Mouse (Mus musculus) megakaryocyte progenitor cell, adult 5-6 weeks (primary cell): Measurements from ENCODE around the gene Idh3b. TPM values are rescaled to one million over a fixed set of nuclear protein-coding genes. Genes with fewer than 3 reads are reported as not detected.

Source experiments
- ATAC-seq: replicated peaks from 2 replicates; pipeline ENCODE4 v1.8.0; 2016; ENCODE audit warnings: mild to moderate bottlenecking, moderate TSS enrichment, inconsistent platforms; ENCODE audit not compliant: poor library complexity
- total RNA-seq, 2 experiments: library from RNA; stranded (forward) in 1 of 2; stranded (reverse) in 1 of 2; fragments of 157-497, 149-512 nt in 1 of 2; fragments of 200-1000 nt in 1 of 2; gene quantifications; 2 replicates each; pipeline versions ENCODE4 v1.2.3 to v1.2.4; 2015 to 2017

Gene Idh3b
- total RNA-seq (2015), result 160 and 172 TPM in 2 replicates
- 108 and 165 TPM in 2 replicates for total RNA-seq (2017)

DNA sequence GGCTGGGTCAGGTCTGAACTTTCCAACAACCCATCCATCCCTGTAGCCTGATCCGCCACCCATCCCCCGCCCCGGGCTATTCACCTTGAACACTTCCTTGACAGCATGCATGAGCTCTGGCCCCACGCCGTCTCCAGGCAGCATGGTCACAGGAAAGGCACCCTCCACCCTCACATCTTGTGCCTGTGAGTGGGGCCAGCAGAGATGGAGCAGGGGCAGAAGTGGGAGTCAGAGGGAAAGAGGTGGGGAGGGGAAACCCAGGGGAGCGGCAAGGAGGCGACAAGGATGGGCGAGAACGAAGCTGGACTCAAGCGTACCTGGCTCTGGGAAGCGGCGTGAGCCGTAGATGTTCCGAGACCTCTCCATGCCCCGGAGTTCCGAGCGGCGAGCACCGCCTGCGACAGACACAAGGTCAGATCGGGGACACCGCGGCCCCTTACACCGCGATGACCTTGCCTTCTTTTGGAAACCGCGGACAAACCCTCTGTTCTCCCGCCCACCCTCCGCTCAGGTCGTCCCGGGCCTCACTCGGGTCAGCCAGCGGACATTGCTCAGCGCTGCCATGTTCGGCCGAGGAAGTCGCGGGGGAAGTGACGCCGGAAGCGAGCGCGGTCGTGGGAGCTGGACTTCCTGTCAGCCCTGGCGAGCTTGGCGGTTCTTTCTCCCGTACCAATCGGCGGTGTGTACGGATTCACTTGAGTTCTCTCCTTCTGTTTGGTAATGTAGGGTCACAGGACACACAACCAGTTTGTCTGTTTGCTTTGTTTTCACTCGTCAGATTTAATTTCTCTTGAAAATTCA is at the start of gene Idh3b:
TSS of gene Idh3b (minus strand) at position 694 of the 801 bp plus-strand sequence.
- peak; percentile 85 for ATAC-seq

DNA sequence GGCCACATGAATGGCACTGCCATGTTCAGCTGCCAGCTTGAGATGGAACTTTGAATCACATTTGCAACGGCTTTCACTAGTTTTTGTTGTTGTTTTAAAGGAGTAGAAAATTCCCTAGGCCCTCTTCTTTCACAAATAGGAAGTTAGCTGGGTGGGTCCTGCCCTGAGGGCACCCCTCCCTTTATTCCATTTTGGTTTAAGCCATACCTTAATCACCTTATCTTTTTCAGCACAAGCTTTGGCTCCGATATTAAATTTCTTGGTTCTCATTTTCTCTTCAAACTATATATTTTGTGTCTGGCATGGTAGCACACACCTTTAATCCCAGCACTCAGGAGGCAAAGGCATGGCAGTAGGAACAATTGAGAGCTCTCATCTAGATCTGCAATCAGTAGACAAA is 45.2 kb upstream of the Idh3b start:
- ATAC-seq, result no peak

DNA sequence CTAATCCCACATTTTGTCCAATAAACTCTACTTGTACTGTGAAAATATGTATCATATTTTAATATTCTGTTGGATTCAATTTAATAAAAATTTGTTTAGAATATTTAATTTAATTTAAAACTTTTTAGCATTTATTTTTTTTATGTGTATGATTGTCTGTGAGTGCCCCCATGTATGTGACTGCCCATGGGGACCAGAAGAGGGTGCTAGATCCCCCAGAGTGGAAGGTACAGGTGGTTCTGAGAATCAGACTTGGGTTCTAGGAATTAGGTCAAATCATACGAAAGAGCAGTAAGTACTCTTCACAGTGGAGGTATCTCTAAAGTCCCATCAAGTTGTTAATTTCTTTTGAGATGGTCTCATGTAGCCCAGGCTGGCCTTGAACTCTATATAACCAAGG is 42.7 kb upstream of the Idh3b start:
- no peak for ATAC-seq

DNA sequence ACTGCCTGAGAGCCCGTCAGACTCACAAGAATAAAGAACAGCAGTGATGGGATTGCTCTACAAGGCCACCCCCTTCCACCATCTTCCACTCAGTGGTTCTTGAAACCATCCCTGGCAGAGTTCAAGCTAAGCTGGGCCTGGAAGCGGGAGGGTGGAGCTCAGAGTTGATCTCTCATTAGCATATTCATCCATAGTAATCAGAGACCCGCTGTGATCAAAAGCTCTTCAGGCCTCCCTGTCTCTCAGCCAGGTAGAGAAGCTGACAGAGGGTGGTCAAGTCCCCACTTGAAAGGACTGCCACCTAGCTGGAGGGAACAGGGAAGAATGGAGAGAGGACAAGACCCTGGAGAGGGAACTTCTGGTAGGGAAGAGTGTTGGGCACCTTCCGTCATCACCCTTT is 18.7 kb upstream of the Idh3b start:
- ATAC-seq, result no peak

DNA sequence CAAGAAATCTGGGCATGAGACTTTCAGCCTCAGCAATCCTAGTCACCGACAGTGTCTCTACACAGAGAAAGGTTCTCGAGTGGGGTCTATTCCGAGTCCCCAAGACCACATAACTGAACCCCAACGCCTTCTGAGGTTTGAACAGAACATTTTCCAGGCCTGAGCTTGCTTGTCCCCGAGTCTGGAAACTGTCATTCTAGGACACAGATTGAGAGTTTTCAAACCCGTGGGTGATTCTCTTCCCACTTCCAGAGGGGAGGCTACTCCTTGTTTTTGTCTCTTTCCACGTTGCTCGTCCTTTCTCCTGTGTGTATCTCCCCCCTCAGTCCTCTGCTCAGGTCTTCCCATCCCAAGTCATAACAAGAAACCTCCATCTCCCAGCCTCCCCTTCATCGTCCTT is 13.2 kb upstream of the Idh3b start:
- ATAC-seq, result no peak

DNA sequence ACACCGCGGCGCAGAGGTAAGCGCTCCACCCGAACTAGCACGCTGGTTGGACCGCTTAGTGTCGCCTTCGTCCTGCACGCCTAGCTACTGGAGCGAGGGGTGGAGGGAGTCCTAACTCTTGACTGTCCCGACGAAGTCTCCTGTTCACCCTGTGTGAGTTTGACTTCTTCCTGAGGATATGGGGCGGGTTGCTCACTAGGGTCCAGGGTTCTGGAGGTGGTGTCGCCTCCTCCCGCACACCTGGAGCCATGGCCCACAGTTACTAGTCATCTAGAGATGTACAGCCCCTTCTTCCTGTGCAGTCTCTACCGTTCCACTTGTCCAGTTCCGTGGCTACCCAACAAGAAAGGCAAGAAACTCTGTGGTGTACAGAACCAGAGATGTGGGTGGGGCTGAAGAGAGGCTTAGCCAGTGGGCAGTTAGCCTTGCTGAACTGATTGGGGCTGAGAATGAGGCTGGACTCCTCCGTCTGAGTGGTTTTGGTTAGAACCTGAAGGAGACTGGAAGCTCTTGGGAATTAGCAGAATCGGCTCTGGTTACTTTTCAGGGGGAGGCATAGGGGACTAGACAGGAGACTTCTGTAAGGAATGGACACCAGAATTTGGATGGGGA is 11.9 kb upstream of the Idh3b start:
- no peak for ATAC-seq

DNA sequence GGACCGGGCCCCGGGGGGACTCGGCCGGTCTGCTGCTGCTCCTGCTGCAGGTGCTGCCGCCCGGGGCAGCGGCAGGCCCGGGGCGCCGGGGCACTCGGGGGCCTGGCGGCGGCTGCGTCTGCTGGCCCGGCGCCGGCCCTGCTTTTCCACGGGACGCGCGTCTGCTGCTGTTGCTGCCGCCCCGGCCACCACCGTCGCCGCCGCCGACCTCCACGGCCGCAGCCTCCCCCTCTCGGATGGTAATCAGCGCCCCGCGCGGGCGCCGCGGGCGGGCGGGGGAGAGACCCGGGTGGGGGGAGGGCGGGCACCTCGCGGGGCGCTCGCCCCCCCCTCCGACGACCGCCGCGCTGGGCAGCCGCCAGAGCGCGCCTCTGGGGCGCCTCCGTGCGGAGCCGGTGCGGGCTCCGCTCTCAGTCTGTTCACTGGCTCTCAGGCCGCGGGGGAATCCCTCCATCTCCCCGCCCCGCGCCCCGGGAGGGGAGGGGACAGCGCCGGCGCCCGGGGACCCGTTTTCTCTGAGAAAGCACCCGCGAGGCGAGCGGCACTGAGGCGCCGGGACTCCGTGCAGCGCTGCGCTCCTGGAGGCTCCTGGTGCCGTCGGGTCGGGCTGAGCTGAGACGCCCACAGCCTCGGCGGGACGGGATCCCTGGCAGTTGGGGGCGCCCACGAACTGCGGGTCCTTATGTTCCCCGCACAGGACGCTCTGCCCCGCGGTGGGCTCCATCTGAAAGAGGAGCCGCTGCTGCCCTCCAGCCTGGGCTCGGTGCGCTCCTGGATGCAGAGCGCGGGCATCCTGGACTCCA is 11.2 kb upstream of the Idh3b start:
- no peak for ATAC-seq

DNA sequence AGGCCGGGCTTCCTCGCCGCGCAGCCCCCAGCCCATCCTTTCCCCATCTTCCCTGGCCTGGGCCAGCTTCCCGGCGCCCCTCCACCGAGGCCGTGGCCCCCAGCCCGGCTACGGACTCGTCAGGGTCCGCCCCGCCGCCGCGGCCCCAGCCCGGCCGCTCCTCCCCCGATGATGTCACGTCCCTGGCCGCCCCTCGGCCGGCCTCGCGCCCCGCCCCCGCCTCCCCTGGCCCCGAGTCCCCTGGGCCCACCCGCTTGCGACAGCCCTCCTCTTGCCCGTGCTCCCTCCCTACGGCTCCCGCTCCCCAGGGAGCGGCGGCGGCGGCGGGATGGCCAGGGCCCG is 10.6 kb upstream of the Idh3b start, which contains the start of gene Ebf4:
TSS of gene Ebf4 (plus strand) at position 234 of the 342 bp plus-strand sequence.
- ATAC-seq, result no peak

DNA sequence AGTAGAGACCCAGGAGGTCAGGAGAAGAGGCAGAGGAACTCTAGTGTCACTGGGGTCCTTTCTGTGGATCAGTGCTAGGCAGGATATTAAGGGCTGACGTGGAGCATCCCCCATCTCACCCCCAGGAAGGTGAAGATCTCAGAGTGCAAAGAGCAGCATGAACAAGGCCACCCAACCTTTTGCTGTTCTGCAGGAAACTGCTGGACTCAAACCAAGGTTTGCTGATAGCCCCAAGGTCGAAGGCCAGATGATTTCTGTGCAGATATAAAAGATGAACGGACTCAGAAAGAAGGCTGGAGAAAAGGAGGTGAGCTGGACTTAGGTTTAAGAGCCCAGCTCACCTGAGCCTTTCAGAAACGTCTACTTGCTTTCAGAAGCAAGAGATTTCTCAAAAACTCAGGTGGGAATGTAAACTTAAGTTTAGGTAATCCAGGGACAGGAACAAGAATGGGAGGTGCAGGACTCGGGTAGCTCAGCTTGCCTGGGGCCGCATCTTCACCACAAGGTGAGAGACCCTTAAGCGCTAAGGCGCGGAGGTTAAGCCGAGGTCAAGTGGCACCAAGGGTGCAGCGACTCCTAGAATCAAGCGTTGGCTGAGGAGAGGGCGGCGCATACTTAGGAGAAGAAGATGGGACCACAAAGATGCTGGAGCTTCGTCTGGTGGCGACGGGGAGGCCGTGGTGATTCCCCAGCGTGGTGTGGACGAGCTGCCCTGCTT is 10.0 kb upstream of the Idh3b start:
- ATAC-seq, result no peak

DNA sequence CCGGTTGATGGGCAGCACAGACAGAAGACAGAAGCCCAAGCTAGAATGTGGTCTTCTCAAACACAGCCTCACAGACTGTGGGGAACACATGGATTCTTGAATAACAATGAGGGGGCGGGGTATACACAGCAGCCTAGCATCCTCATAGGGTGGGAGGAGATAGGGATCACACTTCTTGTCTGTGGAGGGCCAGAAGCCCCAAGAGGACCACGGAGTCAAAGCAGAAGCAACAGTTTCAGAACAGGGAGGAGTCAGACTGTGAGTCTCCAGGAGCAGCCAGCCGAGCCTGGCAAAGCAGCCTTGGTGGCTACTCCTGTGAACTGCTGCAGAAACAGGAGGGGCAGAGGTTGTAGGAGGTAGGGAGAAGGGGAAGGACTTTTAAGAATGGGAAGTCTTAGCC is 9.1 kb upstream of the Idh3b start:
- ATAC-seq, result peak; percentile 42

DNA sequence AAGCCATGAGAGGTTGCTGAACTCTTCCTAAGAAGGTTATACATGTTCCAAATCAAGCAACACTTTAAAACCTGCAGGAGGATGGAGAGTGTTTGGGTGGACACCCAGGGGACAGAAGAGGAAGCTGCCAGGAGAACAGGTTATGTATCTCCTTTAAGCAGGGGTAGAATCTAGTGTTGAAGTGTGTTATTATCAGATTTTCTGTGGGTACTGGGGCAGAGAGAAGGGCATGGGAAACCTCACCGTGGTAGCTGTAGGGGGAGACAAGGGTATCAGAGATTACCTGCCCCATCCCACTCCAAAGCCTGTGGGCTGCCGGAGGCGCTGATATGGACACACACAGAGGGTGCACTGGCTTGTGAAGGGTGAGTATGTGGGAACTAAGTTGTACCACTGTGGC is 8.7 kb upstream of the Idh3b start:
- ATAC-seq, result peak; percentile 7

DNA sequence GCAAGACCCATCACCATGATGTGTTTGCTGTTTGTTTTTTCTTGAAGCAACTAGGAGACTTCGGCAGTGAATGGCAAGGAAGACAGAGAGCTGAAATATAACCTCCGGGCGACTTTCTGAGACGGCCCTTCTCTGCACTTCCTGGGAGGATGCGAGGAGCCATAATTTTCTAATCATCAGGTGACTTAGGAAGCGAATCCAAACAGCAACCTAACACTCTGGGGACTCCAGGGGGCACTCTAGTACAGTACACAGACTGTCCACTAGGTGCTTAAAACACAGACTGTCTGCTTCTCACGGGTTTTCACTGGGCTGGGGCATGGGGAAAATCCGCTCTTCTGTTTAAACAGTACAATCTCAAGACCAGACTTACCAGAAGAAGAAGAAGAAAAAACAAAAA is 7.1 kb upstream of the Idh3b start:
- ATAC-seq, result peak; percentile 84

DNA sequence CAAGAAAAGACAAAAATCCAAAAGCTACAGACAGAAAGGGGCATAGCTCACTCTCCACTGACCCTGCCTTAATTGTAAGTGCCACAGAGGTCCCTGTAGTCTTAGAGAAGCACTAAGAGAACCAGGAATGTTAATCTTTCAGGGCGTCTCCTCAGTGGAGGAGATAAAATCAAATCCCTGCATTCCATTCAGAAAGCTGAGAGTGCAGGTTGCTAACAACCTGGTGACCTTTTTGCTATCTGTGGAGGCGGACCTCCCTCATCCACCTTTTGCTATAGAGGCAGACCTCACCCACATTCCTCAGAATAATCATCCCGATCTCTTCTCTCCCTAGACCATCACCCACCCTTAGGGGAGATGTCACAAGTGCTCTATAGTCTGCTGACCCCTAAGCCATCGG is 4.7 kb upstream of the Idh3b start:
- ATAC-seq, result no peak

DNA sequence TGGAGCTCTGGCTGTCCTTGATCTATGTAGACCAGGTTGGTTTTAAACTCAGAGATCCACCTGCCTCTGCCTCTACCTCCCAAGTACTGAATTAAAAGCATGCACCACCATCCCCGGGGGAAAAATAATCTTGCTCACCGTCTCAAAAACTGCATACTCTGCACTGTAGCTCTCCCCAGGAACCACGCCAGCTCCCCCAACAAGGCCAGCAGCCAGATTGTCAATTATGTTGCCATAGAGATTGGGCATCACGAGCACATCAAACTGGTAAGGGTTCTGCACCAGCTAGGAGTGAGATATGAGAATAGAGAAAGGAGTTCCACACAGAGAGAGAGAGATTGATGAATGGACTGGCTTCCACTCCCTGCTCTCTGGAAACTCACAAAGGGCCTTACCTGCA is 3.5 kb downstream of the Idh3b start:
- ATAC-seq, result no peak

DNA sequence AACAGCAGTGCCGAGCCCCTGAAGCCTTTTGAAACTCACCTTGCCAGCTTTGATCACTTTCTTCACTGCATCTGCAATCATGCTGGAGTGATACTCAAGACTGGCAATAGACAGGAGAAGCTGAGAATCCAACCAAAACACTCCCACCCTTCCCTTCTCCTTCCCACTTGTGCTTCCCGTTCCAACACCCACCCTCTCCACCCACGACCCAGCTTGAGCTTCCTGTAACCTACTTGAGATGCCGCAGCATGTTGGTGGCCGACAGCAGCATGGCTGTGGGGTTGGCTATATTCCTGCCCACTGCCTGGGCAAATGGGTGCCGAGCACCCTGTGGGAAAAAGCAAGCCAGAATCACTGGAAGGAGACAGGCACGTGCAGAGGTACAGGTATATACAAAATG is 4.1 kb downstream of the Idh3b start:
- ATAC-seq, result no peak

DNA sequence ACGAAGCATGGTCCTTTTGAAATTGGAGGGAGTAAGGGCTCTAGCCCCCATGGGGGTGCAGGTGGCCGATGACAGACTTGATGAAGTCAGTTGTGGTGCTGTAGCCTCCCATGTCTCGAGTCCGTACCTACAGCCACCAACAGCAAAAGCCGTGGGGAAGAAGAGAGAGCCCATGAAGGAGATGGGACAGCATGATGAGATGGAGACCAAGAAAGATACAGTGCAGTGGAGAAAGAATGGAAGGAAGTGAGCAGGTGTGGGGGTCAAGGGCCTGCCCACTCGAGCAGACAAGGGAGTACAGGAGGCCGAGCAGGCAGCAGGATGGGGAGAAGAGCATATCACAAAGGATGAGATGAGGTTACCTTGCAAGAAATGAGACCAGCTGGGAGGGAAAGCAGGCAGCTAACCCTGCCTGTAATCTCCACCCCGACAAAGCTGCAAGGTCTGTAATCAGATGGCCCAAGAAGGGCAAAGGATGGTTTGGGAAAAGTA is 4.7 kb downstream of the Idh3b start:
- ATAC-seq, result peak; percentile 4; the same call in 1 of the 2 replicates

DNA sequence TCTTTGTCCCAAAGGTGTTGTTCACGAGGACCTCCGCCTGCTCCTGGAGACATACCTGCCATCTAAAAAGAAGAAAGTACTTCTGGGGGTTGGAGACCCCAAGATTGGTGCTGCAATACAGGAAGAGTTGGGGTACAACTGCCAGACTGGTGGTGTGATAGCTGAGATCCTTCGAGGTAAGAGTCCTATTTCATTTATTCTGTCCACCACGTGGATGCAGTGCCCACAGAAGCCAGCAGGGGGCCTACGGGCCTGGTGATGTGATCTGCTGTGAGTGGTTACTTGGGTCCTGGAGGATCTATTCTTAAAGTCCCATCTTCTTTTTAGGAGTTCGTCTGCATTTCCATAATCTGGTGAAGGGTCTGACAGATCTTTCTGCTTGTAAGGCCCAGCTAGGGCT is 8.7 kb downstream of the Idh3b start:
- ATAC-seq, result peak; percentile 43

DNA sequence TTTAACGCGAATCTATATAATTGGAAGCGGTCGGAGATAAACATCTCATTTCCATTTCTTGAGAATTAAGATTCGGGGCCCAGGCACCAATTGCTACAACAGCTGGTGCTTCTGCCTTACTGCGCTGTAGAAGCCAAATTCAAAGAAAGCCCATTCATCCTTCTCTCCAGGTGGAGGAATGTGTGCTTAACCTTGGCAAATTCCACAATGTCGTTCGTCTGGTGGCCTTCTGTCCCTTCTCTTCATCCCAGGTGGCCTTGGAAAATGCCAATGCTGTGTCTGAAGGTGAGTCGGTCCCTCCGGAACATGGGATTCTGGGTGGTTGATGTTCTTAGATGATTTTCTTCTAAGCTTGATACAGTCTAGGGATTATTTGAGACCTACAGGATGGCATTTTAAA is 9.5 kb downstream of the Idh3b start:
- ATAC-seq, result no peak

DNA sequence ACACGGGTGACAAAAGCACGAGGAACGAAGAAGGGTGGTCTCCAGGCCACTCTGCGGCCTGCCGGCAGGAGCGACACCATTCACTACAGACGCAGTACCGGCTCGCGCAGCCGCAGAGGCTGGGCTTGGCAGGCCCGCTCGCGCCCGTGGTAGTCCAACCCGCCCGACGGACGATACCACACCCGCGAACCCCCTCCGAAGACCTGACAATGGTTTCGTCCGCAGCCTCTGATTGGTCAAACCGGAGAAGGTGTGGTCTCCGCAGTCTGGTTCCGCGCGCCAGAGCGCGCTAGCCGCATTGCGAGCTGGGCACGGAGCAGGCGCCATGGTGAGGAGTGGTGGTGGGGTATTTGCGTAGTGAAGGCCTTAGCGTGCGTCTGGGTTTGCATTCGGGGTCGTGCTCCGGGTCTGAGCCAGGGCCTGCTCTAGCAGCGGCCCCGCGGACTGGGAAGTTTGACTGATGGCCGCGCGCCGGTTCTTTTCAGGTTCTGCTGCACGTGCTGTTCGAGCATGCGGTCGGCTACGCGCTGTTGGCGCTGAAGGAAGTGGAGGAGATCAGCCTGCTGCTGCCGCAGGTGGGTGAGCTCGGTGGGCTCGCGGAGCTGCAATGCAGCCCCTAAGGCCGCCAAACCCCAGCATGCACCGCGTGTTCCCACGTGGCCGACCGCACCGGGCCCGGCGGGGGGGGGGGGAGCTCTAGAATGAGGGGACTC is 10.0 kb downstream of the Idh3b start, which contains the start of gene Nop56:
TSS of gene Nop56 (plus strand) at position 282 of the 713 bp plus-strand sequence.
- peak; percentile 88 for ATAC-seq

DNA sequence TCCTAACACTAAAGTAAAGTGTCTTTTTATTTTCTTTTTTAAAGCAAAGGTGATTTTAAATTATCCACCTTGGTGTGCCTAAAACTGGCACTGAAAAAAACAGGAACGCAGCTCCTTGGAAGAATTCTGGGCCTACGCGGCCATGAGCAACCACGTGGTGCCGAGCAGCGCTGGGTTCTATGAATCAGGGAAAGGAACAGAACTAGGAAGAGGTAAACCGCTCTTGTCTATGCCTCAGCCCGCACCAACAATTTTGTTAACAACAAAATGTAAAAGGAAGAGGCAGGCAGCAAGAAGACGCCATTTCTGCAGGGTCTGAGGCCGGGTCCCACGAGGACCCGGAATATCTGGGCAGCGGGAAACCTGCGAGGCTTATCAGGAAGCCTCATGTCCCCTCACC is 10.6 kb downstream of the Idh3b start:
- ATAC-seq, result peak; percentile 5; the same call in 1 of the 2 replicates
